Mouse (Mus musculus) stomach, embryonic 14.5 days (tissue): ENCODE results near the gene Bloc1s2. TPM values are rescaled to one million over a fixed set of nuclear protein-coding genes. Genes with fewer than 3 reads are reported as not detected.
A peak's percentile ranks its signal among the peaks of the same experiment; 100 is the strongest.

Source experiments
- ATAC-seq: fragments of 200-750 bp; cut with Nextera tagmentation; 2 replicates; pipeline ENCODE4 v1.8.0; 2017; ENCODE audit warnings: low read depth, moderate TSS enrichment; ENCODE audit not compliant: insufficient number of reproducible peaks, insufficient read depth, low FRiP score
- H3K27ac ChIP-seq: fragments of 300-500 bp; sonication (generic); 2 replicates; pipeline ENCODE4 v1.5.1; 2014; ENCODE audit warnings: mild to moderate bottlenecking, low read length, moderate library complexity, mixed read lengths
- H3K27me3 ChIP-seq: fragments of 300-500 bp; sonication (generic); 2 replicates; pipeline ENCODE4 v1.6.1; 2014; ENCODE audit warnings: low read length, control low read depth, mixed read lengths; ENCODE audit not compliant: control insufficient read depth, insufficient read depth
- H3K36me3 ChIP-seq: fragments of 300-500 bp; sonication (generic); 2 replicates; pipeline ENCODE4 v1.6.1; 2014; ENCODE audit warnings: mild to moderate bottlenecking, control low read depth, low read length, moderate library complexity, mixed read lengths; ENCODE audit not compliant: control insufficient read depth, insufficient read depth
- H3K4me1 ChIP-seq: fragments of 300-500 bp; sonication (generic); 2 replicates; pipeline ENCODE4 v1.6.1; 2014; ENCODE audit warnings: low read length, control low read depth, mixed read lengths; ENCODE audit not compliant: control insufficient read depth, insufficient read depth
- H3K4me2 ChIP-seq: fragments of 300-500 bp; sonication (generic); replicated peaks from 2 replicates; pipeline ENCODE4 v1.6.1; 2014; ENCODE audit warnings: low read depth, low read length, control low read depth
- H3K4me3 ChIP-seq: fragments of 300-500 bp; sonication (generic); 2 replicates; pipeline ENCODE4 v1.5.1; 2014; ENCODE audit warnings: low read depth, low read length, control low read depth
- H3K9ac ChIP-seq: fragments of 300-500 bp; sonication (generic); replicated peaks from 2 replicates; pipeline ENCODE4 v1.6.1; 2014; ENCODE audit warnings: low read depth, mild to moderate bottlenecking, control low read depth, low read length, moderate library complexity, mixed read lengths
- H3K9me3 ChIP-seq: fragments of 300-500 bp; sonication (generic); 2 replicates; pipeline ENCODE4 v1.6.1; 2016; ENCODE audit warnings: low read depth, low read length, control low read depth; ENCODE audit not compliant: control insufficient read depth
- WGBS: fragments of 180-500 bp; shearing (Covaris S2); extraction: QIAGEN DNeasy Blood & Tissue Kit; methylation state at CpG from one replicate; pipeline ENCODE4 v1.1.7; 2014; 5-methylcytosine and 5-hydroxymethylcytosine counted together
- polyA plus RNA-seq: library from polyadenylated mRNA; unstranded; fragments of >200 nt; fragmentation: Nextera tagmentation; extraction: Ambion mirVana; gene quantifications from 2 replicates; pipeline ENCODE4 v1.2.1, GENCODE M21; 2014

The Bloc1s2 gene
- polyA plus RNA-seq, 1 experiment from 2014 or later, result 86.5 TPM

DNA sequence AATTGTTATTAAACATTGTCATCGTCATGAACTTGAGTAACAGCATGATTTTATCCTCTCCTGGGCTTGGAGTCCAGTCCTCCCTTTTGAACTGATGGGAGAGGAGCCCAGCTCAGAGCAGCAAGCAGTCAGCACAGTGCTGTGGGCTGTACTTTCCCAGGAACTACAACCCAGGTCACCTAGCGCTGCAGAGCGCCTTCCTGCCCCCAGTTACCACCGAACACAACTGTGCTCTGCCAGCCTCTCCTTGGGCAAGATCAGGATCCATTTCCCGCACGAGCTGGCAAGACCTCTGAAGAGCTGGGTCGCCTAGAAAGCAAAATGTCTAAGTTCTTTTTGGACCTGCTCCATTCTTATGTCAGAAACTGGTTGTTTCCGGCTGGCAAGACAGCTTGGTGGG is 28.6 kb upstream of the Bloc1s2 start:
- no peak overlapping the region for H3K27ac ChIP-seq
- H3K4me2 ChIP-seq, result no peak overlapping the region
- H3K9me3 ChIP-seq, result no peaks in the 10 kb centered on the region
- H3K36me3 ChIP-seq, result no peaks in the 10 kb centered on the region
- no peak overlapping the region for H3K9ac ChIP-seq
- H3K4me3 ChIP-seq, result no peak overlapping the region
- no peaks in the 10 kb centered on the region for H3K4me1 ChIP-seq
- no peaks in the 10 kb centered on the region for H3K27me3 ChIP-seq
- 66% methylated on average over 8 of the region's 8 CpGs for WGBS
- no peak for ATAC-seq

DNA sequence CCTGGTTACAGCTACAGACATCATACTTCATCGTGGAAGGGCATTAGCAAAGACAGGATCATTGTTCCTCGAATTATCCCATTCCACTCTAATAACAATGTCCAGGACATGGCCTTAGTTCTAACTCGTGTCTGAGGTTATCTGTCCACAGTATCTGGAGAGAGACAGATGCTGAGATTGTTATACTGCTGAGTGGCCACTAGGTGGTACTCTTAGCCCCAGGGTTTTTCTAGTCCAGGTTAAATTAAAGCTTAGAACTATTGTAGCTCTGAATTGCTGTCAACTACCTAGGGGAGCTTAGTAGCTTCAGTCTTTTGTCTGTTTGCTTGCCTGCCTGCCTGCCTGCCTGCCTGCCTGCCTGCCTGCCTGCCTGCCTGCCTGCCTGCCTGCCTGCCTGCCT is 15.3 kb upstream of the Bloc1s2 start:
- no peaks in the 10 kb centered on the region for H3K9me3 ChIP-seq
- H3K27me3 ChIP-seq, result no peaks in the 10 kb centered on the region
- H3K36me3 ChIP-seq, result no peaks in the 10 kb centered on the region
- no peaks in the 10 kb centered on the region for H3K4me1 ChIP-seq
- no peak for ATAC-seq
- WGBS, result 6% methylated on average over 3 of the region's 3 CpGs
- no peak overlapping the region for H3K4me3 ChIP-seq
- H3K4me2 ChIP-seq, result no peak overlapping the region
- no peak overlapping the region for H3K27ac ChIP-seq
- H3K9ac ChIP-seq, result no peak overlapping the region

DNA sequence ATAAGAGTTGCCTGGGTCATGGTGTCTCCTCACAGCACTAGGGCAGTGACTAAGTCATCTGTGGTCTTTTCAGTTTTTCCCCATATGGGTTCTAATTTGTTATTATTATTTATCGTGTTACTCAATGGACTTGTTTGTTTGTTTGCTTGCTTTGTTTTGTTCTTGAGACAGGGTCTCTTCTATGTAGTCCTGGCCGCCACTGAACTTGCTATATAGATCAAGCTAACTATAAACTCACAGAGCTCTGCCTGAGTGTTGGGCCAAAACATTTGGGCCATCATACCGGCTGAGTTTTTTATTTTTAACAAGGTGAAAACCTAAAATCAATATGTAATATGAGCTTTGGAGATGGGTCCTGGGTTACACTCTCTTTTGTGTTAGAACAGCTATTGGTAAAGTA is 13.1 kb upstream of the Bloc1s2 start:
- H3K4me1 ChIP-seq, result no peaks in the 10 kb centered on the region
- H3K36me3 ChIP-seq, result no peaks in the 10 kb centered on the region
- H3K9me3 ChIP-seq, result no peaks in the 10 kb centered on the region
- H3K27ac ChIP-seq, result no peak overlapping the region
- H3K27me3 ChIP-seq, result no peaks in the 10 kb centered on the region
- H3K4me2 ChIP-seq, result no peak overlapping the region
- no peak for ATAC-seq
- WGBS, result 81% methylated on average over 3 of the region's 3 CpGs
- no peak overlapping the region for H3K4me3 ChIP-seq
- H3K9ac ChIP-seq, result no peak overlapping the region

DNA sequence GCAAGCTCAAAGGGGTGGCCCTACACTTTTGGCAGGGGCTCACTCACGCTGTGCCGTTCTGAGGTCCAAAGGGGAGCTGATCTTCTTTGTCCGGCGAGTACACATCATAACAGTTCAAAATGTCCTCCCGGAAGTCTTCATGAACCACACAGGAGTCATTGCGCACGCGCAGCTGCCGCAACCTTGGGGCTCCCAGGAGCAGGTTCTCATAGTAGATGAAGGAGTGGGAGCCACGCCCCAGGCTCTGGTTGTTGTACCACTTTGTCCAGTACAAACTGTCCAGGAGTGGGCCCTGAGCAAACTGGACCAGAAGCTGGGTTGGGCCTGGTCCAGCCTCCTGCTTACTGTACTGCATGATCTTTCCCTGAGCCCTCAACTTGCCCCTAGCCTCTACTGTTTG is 10.8 kb upstream of the Bloc1s2 start:
- H3K4me1 ChIP-seq, result no peaks in the 10 kb centered on the region
- H3K27me3 ChIP-seq, result no peaks in the 10 kb centered on the region
- H3K36me3 ChIP-seq, result no peaks in the 10 kb centered on the region
- no peak for ATAC-seq
- no peaks in the 10 kb centered on the region for H3K9me3 ChIP-seq
- no peak overlapping the region for H3K27ac ChIP-seq
- H3K4me2 ChIP-seq, result no peak overlapping the region
- H3K9ac ChIP-seq, result no peak overlapping the region
- 89% methylated on average over 10 of the region's 10 CpGs for WGBS
- H3K4me3 ChIP-seq, result no peak overlapping the region

DNA sequence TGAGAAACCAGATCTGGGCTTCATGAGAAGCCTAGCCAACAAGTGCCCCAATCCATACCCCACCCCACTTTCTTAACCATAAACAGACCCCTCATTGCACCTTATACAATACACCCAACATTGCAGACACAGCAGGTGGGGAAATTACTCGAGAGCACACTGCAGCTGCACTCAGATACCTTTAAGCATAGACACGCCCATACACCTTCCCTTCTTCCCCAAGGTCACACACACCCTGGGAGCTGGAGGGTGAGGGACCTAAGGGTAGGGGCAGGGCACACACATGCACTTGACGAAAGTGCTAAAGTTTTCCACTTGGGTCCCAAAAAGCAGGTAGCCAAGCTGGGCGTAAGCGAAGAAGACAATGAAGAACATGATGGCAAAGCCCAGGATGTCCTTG is 7.5 kb upstream of the Bloc1s2 start:
- no peak overlapping the region for H3K4me2 ChIP-seq
- H3K4me3 ChIP-seq, result no peak overlapping the region
- no peaks in the 10 kb centered on the region for H3K27me3 ChIP-seq
- H3K27ac ChIP-seq, result no peak overlapping the region
- 78% methylated on average over 5 of the region's 5 CpGs for WGBS
- no peaks in the 10 kb centered on the region for H3K4me1 ChIP-seq
- ATAC-seq, result no peak
- no peaks in the 10 kb centered on the region for H3K36me3 ChIP-seq
- no peak overlapping the region for H3K9ac ChIP-seq
- H3K9me3 ChIP-seq, result no peaks in the 10 kb centered on the region

DNA sequence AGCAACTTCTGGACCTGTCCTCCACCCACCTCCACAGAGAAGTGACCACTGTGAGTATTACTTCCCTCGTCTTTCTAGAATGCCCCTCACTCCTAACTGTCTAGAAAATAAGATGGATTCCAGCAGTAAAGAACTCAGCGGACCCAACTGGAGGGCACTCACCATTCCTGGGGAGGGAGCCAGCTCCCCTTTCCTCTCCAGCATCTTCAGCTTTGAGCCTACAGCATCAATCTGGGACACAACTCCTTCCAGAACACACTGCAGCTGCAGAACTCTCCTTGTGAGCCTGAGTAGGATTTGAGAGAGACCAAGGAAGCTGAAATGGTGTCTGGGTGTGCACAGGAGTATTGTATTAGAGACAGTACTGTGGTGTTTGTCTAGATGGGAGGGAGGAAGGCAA is 2.7 kb upstream of the Bloc1s2 start:
- Histone ChIP-seq H3K9me3 (no peaks in the 10 kb centered on the region), H3K27me3 (no peaks in the 10 kb centered on the region), H3K4me1 (peaks cover 9% of the 10 kb centered on the region; the same call in 1 of the 2 replicates), H3K9ac (no peak overlapping the region), H3K4me2 (no peak overlapping the region), H3K36me3 (no peaks in the 10 kb centered on the region; the same call in 1 of the 2 replicates), H3K4me3 (no peak overlapping the region), H3K27ac (no peak overlapping the region)
- 67% methylated on average over 2 of the region's 2 CpGs for WGBS
- ATAC-seq, result no peak

DNA sequence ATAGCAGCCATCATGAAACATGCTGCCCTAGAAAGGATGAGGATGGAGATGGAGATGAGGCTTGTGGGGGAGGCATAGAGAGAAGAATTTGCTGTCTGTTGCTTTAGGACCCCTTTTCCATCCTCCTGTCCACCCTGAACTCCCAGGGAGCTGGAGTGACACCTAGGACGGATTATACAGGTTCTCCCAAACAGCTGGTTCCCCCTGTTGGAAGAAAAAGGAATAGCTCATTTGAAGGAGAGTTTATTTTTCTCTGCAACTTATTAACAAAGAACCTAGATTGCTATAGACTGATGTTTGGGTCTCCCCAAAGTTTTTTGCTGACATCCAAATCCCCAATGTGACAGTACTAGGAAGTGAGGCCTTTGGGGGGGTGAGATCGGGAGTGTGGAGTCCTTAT is 2.1 kb upstream of the Bloc1s2 start:
- no peak for ATAC-seq
- no peak overlapping the region for H3K4me2 ChIP-seq
- peaks cover 4% of the 10 kb centered on the region; the same call in 1 of the 2 replicates for H3K36me3 ChIP-seq
- no peaks in the 10 kb centered on the region for H3K9me3 ChIP-seq
- WGBS, result 34% methylated on average over 2 of the region's 2 CpGs
- H3K4me3 ChIP-seq, result no peak overlapping the region
- H3K9ac ChIP-seq, result no peak overlapping the region
- peaks cover 9% of the 10 kb centered on the region; the same call in 1 of the 2 replicates for H3K4me1 ChIP-seq
- H3K27ac ChIP-seq, result no peak overlapping the region
- H3K27me3 ChIP-seq, result no peaks in the 10 kb centered on the region

DNA sequence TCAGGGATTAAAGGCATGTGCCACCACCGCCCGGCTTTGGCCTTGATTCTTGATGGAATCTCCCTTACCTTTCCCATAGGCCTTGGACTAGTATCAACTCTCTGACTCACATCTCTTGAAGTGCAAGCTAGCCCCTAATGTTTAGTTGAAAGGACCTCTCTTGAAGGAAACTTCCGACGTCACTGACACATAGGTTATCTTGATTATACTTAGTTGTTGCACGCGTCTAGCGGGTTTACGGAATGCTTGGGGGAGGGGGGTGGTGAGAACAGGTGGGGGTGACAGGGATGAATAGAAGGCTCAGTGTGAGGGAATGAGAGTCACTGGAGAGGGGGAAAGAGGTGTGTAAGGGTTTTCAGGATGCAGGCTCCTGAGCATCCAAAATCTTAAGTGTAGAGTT is 705 bp upstream of the Bloc1s2 start:
- no peak for ATAC-seq
- no peaks in the 10 kb centered on the region for H3K9me3 ChIP-seq
- no peak overlapping the region for H3K4me3 ChIP-seq
- H3K36me3 ChIP-seq, result peaks cover 13% of the 10 kb centered on the region; the same call in 1 of the 2 replicates
- H3K27me3 ChIP-seq, result no peaks in the 10 kb centered on the region
- H3K27ac ChIP-seq, result no peak overlapping the region
- 90% methylated on average over 8 of the region's 8 CpGs for WGBS
- H3K4me2 ChIP-seq, result no peak overlapping the region
- peaks cover 9% of the 10 kb centered on the region; the same call in 1 of the 2 replicates for H3K4me1 ChIP-seq
- no peak overlapping the region for H3K9ac ChIP-seq

DNA sequence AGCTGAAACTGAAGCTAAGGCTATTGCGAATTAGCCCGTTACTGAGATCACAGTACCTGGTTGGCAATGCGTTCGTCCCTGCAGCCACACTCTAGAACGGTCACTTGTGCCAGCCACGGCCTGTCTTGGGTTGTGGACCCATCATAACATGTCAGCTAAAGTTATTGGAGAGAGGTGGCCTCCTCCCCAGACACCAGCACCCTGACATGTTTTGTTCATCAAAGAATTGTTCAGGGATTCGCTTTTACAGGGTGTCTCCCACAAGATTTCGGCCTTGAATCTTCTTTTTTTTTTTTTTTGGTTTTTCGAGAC is 278 bp upstream of the Bloc1s2 start:
- Histone ChIP-seq H3K27ac (no peak overlapping the region), H3K4me3 (peak overlapping the region; percentile 64), H3K9me3 (no peaks in the 10 kb centered on the region), H3K4me1 (peaks cover 9% of the 10 kb centered on the region; the same call in 1 of the 2 replicates), H3K36me3 (peaks cover 13% of the 10 kb centered on the region; the same call in 1 of the 2 replicates), H3K27me3 (no peaks in the 10 kb centered on the region), H3K9ac (no peak overlapping the region; the same call in 1 of the 2 replicates), H3K4me2 (peak overlapping the region; percentile 71)
- ATAC-seq, result 0 out of 2 replicates have a peak, but pooled peaks have one; percentile 28
- 55% methylated on average over 9 of the region's 9 CpGs for WGBS
